Mouse (Mus musculus) inflammation-experienced regulatory T-cells, adult 6 months (primary cell): ENCODE data around the gene Slc30a10. TPM values are rescaled to one million over a fixed set of nuclear protein-coding genes. Genes with fewer than 3 reads are reported as not detected.

Experiments
- ATAC-seq: one replicate; pipeline ENCODE4 v1.8.0; 2017
- polyA plus RNA-seq, 3 experiments: library from polyadenylated mRNA; unstranded; fragments of 100-300 nt; shearing (Covaris generic); gene quantifications; one replicate each; pipeline ENCODE4 v1.2.1; 2017

Gene Slc30a10
- polyA plus RNA-seq, 3 experiments from 2014 or later, result not detected

DNA sequence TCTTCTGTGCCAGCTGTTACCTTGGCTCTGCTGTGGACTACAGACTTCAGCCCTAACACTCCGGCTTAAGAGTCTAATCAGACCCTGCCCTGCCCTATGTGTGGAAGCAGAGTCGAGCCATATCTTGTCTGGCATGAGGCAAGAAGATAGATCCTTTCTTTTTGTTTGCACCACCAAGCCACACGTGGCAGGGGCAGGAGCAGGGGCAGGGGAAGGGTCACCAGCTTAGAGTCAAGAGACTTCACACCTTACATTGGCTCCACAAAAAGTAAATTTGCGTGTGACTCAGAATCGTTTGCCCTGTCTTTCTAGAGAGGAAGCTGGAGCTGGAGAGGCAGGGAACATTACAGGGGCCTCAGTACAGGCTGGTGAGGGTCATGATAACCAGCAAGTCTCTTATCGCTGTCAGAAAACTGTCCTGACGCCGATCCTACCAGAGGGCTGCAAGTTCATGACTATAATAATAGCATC, 14.9 kb downstream of the Slc30a10 start:
- no peak for ATAC-seq

DNA sequence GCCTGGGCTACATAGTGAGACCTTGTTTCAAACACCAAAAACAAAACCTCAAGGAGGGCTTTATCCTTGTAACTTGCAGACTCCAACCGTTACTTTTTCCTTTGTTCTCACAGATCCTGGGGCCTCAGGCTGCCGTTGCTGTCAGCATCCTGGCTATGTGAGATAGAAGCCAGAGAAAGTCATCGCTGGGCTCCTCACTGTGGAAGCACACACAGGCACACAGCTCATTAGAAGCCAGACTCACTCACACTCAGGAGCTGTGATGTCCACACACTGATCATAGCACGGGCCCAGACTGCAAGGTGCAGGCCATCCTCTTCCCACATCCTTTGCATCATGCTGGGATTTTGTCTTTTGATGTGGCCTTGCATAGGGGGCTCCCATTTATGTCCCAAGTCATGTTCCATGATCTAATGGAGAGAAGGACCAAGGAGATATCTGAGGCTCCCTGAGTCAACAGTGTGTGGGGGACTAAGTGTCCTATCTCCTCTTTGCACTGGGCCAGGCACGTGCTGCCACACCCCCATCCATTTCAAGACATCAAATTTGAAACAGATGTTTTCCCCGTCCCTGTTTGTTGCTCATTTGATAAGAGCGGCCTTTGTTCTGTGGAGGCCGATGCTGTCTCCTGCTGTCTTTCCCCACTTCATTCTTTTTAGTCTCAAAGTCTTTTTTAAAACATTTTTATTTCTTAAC, 17.5 kb downstream of the Slc30a10 start:
- no peak for ATAC-seq

DNA sequence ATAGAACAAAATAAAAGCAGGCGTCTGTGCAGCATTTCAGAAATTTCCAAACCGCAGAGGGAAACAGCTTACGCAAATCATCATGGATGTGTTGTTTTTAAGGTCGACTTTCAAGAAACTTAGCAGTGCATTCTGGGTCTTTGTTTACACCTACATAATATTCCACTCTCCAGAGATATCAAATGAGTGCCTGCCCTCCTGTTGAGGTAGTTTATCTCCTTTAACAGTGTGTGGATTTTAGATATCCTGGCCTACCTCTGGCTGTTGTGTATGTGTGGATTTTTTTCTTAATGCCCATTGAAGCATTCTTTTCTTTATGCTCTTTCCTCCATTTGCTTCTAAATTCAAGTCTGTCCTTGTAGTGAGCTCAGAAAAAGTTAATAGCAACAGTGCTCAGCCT, 18.1 kb downstream of the Slc30a10 start:
- ATAC-seq, result no peak

DNA sequence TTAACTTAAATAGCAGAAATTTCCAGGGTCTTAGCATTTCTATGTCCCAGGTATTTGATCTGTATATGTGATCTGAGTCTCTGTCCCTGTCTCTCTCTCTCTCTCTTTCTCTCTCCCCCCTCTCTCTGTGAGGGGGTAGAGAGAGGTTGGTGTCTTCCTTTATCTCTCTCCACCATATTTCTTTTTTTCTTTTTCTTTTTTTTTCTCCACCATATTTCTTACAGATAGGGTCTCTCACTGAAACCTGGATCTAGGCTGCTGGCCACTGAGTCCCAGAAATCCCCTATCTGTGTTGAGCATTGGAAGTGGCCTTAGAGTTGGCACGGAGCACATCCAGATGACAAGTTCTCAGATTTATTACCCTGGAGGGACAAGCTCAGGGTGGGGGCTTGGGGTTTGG, 18.8 kb downstream of the Slc30a10 start:
- ATAC-seq, result no peak

DNA sequence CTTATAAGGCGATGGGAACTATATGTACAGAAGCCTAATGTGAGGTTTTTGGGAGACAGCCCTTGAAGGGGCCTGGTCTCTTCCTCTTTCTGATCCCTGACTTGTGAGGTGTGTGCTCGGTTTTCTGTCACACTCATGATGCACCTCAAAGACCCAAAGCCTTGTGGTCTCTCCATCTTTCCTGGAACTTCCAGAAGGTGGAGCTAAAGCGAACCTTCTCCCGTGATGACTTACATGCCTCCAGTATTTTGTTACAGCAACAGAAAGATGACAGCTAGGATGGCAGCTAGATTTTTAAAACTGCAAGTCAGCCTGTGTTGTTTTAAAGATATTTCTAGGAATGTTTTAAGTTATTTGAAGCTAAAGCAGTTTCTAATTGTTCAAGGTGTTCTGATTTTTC, 25.2 kb downstream of the Slc30a10 start:
- ATAC-seq, result no peak

DNA sequence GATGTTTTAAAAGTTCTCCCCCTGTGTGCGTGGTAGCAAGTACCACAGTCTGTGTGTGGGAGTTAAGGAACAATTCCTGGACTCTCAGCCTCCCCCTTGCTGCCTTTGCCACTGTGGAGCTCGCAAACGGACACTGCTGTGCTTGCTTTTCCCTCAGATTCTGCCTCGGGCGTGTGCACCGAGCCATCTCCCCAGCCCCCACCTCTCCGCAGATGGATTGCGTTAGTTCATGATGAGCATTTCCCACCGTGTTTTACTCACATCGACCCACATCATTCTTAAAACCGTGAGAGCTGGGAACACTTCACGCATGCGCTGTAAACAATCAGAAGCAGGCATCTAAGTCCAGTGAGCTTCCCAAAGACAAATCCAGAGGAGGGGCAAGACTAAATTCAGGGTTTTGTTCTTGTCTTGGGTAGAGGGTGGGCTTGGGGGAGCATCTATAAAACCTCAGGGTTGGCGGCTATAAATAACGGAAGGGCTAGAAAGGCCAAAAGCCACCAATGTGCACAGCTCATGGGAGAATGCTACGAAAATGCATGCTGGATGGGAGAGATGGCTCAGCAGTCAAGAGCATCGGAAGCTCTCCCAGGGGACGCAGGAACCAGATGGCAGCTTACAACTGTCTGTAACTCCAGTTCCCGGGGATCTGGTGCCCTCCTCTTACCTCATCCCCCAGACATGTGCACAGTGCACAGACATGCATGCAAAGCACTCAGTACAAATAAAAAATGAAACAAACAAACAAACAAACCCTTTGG, 27.5 kb downstream of the Slc30a10 start:
- no peak for ATAC-seq

GRCm38 (mm10) chr1:185482762-185483161, 28.1 kb downstream of the Slc30a10 start:
- no peak for ATAC-seq

DNA sequence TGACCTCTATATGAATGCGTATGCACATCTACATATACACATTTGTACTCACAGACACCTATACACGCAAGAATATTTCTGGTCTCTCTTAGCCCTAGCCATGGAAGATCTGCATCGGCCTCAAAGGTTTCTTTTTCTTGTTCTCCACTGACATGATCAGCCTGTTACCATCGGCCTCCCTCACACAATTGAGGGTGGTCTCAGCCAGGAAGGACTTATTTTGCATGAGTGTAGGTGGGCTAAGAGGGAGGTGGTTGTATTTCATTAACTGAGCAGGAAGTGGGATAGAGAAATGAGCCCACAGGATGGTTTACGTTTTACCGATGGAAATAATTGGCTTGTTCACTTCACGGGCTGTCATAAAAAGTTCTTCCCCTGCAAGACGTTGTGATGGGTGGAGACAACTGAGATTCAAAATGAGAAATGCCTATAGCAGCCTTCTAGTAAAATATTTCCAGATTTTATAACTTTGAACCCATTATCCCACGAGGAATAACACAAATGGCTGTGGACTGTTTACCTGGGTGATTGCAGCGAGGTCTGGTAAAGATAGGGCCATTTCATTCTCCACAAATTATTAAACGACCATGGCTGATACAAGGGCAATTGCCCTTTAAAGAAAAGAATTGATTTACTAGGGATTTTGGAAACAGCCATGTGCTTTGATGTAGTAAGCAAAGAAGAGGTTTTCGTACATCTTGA, 28.9 kb downstream of the Slc30a10 start:
- no peak for ATAC-seq

DNA sequence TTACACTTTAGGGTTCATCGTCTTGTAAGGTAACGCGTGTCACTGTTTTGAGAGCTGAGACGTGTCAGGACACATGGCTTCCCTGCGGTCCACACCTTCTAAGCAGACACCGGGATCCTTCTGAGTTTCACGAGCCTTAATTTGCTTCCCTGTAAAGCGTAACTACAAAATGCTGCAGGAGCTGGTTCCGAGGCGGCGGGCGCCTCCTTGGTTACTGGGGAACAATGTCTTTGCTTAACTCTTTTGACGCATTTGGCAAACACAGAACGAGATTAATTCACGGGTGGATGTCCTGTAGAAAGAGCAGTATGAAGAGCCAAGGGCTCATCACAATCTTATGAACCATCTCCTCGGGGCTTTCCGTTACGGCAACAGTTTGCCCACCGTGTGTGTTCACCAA, 29.6 kb downstream of the Slc30a10 start:
- ATAC-seq, result no peak

GRCm38 (mm10) chr1:185489893-185490292, 35.2 kb downstream of the Slc30a10 start:
- no peak for ATAC-seq

GRCm38 (mm10) chr1:185490603-185491002, 36.0 kb downstream of the Slc30a10 start:
- no peak for ATAC-seq

DNA sequence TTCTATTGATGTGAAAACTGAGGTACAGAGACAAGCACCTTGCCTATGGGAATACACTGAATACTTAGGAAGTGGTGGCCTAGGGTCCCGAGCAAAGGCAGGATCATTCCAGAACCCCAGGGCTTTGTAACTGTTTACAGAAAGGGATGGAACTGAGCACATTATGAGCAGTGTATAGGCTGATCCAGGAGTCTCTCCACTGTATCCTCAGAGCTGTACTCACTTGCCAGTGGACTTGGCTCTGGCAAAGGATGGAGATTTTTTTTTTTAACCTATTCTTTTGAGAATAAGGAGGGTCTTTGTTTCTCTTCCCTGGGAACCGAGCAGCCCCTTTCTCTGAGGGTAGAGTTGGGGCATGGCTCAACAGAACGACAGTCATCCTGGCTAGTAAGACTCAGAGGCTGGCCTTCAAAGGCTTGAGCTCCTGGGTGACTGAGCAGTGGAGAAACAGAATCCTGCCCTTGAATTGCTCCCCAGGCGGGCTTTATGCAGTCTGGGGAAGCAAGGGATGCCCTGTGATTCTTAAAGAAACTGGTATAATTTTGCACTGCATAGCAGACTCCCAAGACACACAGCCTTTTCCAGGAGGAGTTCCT, 38.9 kb downstream of the Slc30a10 start:
- no peak for ATAC-seq

- ATAC-seq, result no peak
Measured at GRCm38 (mm10) chr1:185496791-185497460, 42.3 kb downstream of the Slc30a10 start.

- no peak for ATAC-seq
Measured at GRCm38 (mm10) chr1:185500602-185501001, 46.0 kb downstream of the Slc30a10 start.

DNA sequence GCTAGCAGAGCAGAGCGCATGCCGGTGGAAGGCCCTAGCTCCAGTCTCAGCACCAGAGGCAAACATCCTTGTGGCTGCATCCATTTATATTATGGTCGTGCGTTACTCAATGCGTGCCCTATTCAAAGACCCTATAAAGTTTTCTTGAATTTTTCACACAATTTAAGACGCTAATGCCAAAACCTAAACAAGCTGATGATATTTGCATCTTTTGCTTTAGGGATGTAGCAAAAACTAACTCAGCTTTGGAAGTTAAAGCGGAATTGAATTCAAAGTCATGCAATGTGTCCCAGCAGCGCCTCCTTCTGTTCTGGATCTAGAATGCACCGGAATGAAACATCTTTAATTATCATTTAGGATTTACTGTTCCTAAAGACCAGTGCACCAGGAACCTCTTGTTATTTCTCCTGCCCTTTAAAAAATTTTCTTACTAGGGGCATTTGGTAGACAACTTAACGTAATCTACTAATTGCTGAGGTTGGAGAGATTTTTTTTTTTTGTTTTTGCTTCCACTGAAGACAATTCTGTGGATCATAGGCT, 47.2 kb downstream of the Slc30a10 start:
- ATAC-seq, result no peak

GRCm38 (mm10) chr1:185502550-185502949, 47.9 kb downstream of the Slc30a10 start:
- no peak for ATAC-seq

DNA sequence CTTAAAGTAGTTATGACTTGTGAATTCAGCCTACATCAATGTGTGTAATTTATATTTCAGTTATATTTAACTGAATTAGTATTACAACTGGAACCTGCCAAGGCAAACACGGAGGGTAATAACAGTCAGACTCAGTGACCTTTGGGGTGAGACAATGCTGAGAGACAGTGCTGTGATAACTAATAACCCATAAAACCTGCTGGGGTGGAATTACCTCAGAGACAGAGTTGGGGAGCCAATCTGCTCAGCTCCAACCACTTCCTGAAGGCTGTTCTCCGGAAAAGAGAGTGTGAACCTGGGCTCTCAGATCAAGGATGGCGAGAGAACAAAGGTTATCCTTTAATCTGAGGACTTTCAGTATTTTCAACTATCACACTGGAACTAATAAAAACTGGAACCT, 54.4 kb downstream of the Slc30a10 start:
- no peak for ATAC-seq

DNA sequence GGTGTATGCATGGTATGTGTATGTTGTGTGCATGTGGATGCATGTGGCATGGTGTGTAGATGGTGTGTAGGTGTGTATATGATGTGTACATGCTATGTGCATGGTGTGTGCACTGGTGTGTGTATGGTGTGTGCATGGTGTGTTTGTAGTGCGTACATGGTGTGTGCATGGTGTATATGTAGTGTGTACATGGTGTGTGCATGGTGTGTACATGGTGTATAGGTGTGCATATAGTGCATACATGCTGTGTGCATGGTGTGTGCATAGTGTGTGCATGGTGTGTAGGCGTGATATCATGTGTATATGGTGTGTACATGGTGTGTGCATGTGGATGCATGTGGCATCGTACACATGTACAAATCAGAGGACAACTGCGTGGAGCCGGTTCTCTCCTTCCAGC, 56.7 kb downstream of the Slc30a10 start:
- ATAC-seq, result no peak

- ATAC-seq, result no peak
Measured at GRCm38 (mm10) chr1:185515526-185515979, 60.9 kb downstream of the Slc30a10 start.

- ATAC-seq, result no peak
Measured at GRCm38 (mm10) chr1:185516041-185516440, 61.4 kb downstream of the Slc30a10 start.

DNA sequence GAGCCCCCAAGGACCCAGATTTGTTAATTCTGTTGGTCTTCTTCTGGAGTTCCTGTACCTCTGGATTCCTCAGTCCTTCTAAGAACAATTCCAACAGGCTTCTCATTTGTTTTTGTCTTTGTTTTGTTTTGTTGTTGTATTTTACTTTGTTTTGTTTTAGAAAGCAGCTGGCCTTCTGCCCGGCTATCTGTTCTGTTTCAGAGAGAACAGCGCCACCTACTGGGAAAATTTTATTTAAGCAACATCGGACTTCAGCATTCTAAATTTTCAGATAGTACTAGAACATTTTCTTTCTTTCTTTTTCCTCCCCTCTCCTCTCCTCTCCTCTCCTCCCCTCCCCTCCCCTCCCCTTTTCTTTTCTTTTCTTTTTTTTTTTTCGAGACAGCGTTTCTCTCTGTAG, 62.9 kb downstream of the Slc30a10 start:
- ATAC-seq, result no peak
